Mouse (Mus musculus): ENCODE data around the gene Map3k3. TPM values are rescaled to one million over a fixed set of nuclear protein-coding genes. Genes with fewer than 3 reads are reported as not detected.

Map3k3 gene
- total and polyA plus RNA-seq, 3 experiments, result 28.8 to 34.1 (median 32.3) TPM

GRCm38 (mm10) chr11:106063756-106064155 lies 20.7 kb upstream of the Map3k3 start:
- TF ChIP-seq CHD2 (IDR thresholded peaks at IDR 0.05; ENCODE audit: low read length) (no peak), MEF2A (IDR thresholded peaks at IDR 0.05; ENCODE audit: borderline replicate concordance, low read depth, low read length) (no peak), TCF12 (IDR thresholded peaks at IDR 0.05; ENCODE audit: low read depth, low read length) (no peak), MAX (IDR thresholded peaks at IDR 0.05; ENCODE audit: low read length) (no peak), BHLHE40 (IDR thresholded peaks at IDR 0.05; ENCODE audit: low read depth, low read length) (no peak), USF2 (conservative IDR thresholded peaks at IDR 0.05; ENCODE audit: low read depth, low read length) (no peak), SMC3 (IDR thresholded peaks at IDR 0.05; ENCODE audit: low read depth, low read length) (no peak)
- H3K4me2 ChIP-seq (ENCODE audit: insufficient read depth, low read depth, poor library complexity, severe bottlenecking), result no peak overlapping the region
- dilution Hi-C loops (cut with MboI; ENCODE audit: extremely low pct_ligation_motif_present, extremely low pct_unique_long_range_greater_than_20kb, low sequenced_read_pairs) (loop anchor here (25.0 kb wide), 1 partner anchor 126 kb away; no protein-coding TSS in a partner anchor), in situ Hi-C loops (cut with MboI; ENCODE audit: low pct_ligation_motif_present, low pct_unique_long_range_greater_than_20kb, low sequenced_read_pairs) (no loop called here)
- no peaks in the 10 kb centered on the region for H3K9me3 ChIP-seq (replicated peaks; ENCODE audit: low read length)
- no peaks in the 10 kb centered on the region for H3K79me2 ChIP-seq (replicated peaks; ENCODE audit: control insufficient read depth, extremely low read depth, insufficient read depth, poor library complexity, severe bottlenecking)
- H3K4me3 ChIP-seq (replicated peaks in 1 of 3; ENCODE audit: low read depth in 2 of 3, low read length in 2 of 3, poor library complexity in 1 of 3), result no peak overlapping the region
- H3K9ac ChIP-seq (ENCODE audit: insufficient read depth, low read depth), result no peak overlapping the region
- no peaks in the 10 kb centered on the region for H3K27me3 ChIP-seq (replicated peaks)
- no peak for DNase-seq (ENCODE audit: extremely low read depth)
- peaks cover 7 to 21% of the 10 kb centered on the region in 2 experiments for H3K4me1 ChIP-seq (ENCODE audit: control insufficient read depth in 1 of 2, insufficient read depth in 2 of 2)
- peaks cover 5 to 35% of the 10 kb centered on the region in 2 experiments for H3K36me3 ChIP-seq (replicated peaks in 1 of 2; ENCODE audit: control insufficient read depth in 1 of 2, insufficient read depth in 1 of 2, low read length in 1 of 2)
- no peak overlapping the region for H3K27ac ChIP-seq (ENCODE audit: insufficient read depth, low read depth)

DNA sequence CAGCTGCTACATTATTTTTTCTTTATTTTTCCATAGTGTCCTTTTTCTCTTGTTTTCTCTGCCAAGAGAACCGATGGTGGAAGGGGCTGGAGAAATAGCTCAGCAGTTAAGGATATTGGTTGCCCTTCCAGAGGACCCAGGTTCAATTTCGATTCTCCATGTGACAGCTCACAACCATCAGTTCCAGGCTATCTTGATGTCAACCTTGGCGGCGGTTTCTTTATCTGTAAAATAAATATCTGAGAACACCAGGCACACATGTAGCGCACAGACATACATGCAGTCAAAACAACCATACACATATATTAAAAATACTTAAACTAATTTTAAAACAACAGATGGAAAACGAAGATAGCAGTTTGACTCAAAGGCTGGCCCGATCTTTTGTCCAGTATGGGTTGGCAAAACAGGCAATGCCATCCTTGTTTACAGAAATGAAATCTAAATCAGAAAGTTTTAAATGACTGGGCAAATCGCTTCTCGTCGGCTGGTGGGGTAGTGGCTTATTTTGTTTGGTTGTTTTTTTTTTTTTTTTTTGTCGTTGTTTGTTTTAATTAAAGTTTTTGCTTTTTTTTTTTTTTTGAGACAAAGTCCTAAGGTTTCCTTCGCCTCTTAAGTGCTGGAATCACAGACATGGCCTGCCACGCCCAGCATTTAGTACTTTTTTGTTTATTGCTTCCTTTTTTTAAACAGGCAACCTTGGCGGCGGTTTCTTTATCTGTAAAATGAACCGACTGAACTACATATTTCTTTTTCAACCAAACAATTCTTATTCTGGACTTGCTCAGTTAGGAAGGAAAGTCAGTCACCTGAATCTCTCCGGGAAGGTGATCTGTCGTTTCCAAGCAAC lies 19.1 kb upstream of the Map3k3 start:
- peak overlapping the region; percentile 37 to 89 (median 86) for H3K4me3 ChIP-seq (replicated peaks in 1 of 3; ENCODE audit: low read depth in 2 of 3, low read length in 2 of 3, poor library complexity in 1 of 3)
- H3K4me1 ChIP-seq (ENCODE audit: control insufficient read depth in 1 of 2, insufficient read depth in 2 of 2), result peaks cover 7 to 21% of the 10 kb centered on the region in 2 experiments
- no peak overlapping the region for H3K27ac ChIP-seq (ENCODE audit: insufficient read depth, low read depth)
- peak overlapping the region; percentile 72 for H3K4me2 ChIP-seq (ENCODE audit: insufficient read depth, low read depth, poor library complexity, severe bottlenecking)
- dilution Hi-C loops (cut with MboI; ENCODE audit: extremely low pct_ligation_motif_present, extremely low pct_unique_long_range_greater_than_20kb, low sequenced_read_pairs), result loop anchor here (25.0 kb wide), 1 partner anchor 128 kb away; no protein-coding TSS in a partner anchor
- DNase-seq (ENCODE audit: extremely low read depth), result no peak
- H3K79me2 ChIP-seq (replicated peaks; ENCODE audit: control insufficient read depth, extremely low read depth, insufficient read depth, poor library complexity, severe bottlenecking), result no peaks in the 10 kb centered on the region
- no peaks in the 10 kb centered on the region for H3K9me3 ChIP-seq (replicated peaks; ENCODE audit: low read length)
- H3K27me3 ChIP-seq (replicated peaks), result no peaks in the 10 kb centered on the region
- peak overlapping the region; percentile 17; the same call in 1 of the 2 replicates for H3K9ac ChIP-seq (ENCODE audit: insufficient read depth, low read depth)
- peaks cover 2 to 30% of the 10 kb centered on the region in 2 experiments for H3K36me3 ChIP-seq (replicated peaks in 1 of 2; ENCODE audit: control insufficient read depth in 1 of 2, insufficient read depth in 1 of 2, low read length in 1 of 2)
- in situ Hi-C loops (cut with MboI; ENCODE audit: low pct_ligation_motif_present, low pct_unique_long_range_greater_than_20kb, low sequenced_read_pairs), result no loop called here
- TF ChIP-seq MAZ (IDR thresholded peaks at IDR 0.05; ENCODE audit: low read depth, low read length), result no peak
- no peak for TF ChIP-seq PAX5 (IDR thresholded peaks at IDR 0.05; ENCODE audit: low read length)
- no peak for TF ChIP-seq NRF1 (IDR thresholded peaks at IDR 0.05; ENCODE audit: low read depth, low read length)
- TF ChIP-seq SMC3 (IDR thresholded peaks at IDR 0.05; ENCODE audit: low read depth, low read length), result no peak
- TF ChIP-seq MYC (IDR thresholded peaks at IDR 0.05; ENCODE audit: low read depth, low read length), result no peak
- no peak for TF ChIP-seq HCFC1 (IDR thresholded peaks at IDR 0.05; ENCODE audit: low read depth, low read length)
- peak; percentile 69; the same call in 1 of the 2 replicates for TF ChIP-seq ZNF384 (IDR thresholded peaks at IDR 0.05; ENCODE audit: low read depth, low read length)
- no peak for TF ChIP-seq NELFE (IDR thresholded peaks at IDR 0.05; ENCODE audit: low read depth, low read length)
- TF ChIP-seq POLR2A (IDR thresholded peaks at IDR 0.05; ENCODE audit: low read depth, low read length), result no peak
- TF ChIP-seq CHD1 (IDR thresholded peaks at IDR 0.05; ENCODE audit: low read depth, low read length), result no peak
- no peak for TF ChIP-seq TBP (conservative IDR thresholded peaks at IDR 0.05; ENCODE audit: low read depth, low read length)
- no peak for TF ChIP-seq POLR2AphosphoS2 (IDR thresholded peaks at IDR 0.05; ENCODE audit: low read depth, low read length)
- TF ChIP-seq ZKSCAN1 (IDR thresholded peaks at IDR 0.05; ENCODE audit: borderline replicate concordance, low read depth, low read length), result no peak
- no peak for TF ChIP-seq CHD2 (IDR thresholded peaks at IDR 0.05; ENCODE audit: low read length)
- TF ChIP-seq RAD21 (IDR thresholded peaks at IDR 0.05; ENCODE audit: low read depth, low read length), result no peak
- TF ChIP-seq TCF12 (IDR thresholded peaks at IDR 0.05; ENCODE audit: low read depth, low read length), result no peak
- TF ChIP-seq UBTF (IDR thresholded peaks at IDR 0.05; ENCODE audit: low read depth, low read length), result no peak
- peak; percentile 82 for TF ChIP-seq JUND (conservative IDR thresholded peaks at IDR 0.05; ENCODE audit: low read depth, low read length)
- TF ChIP-seq E2F4 (IDR thresholded peaks at IDR 0.05; ENCODE audit: insufficient replicate concordance, low read depth, low read length), result no peak
- no peak for TF ChIP-seq KAT2A (IDR thresholded peaks at IDR 0.05; ENCODE audit: insufficient replicate concordance, low read length)
- TF ChIP-seq ZMIZ1 (IDR thresholded peaks at IDR 0.05; ENCODE audit: low read depth, low read length), result no peak
- no peak for TF ChIP-seq ETS1 (conservative IDR thresholded peaks at IDR 0.05; ENCODE audit: low read depth, low read length)
- TF ChIP-seq JUN (IDR thresholded peaks at IDR 0.05; ENCODE audit: insufficient read depth, low read depth, low read length), result no peak
- TF ChIP-seq MXI1 (IDR thresholded peaks at IDR 0.05; ENCODE audit: low read depth, low read length), result no peak
- no peak for TF ChIP-seq MAX (IDR thresholded peaks at IDR 0.05; ENCODE audit: low read length)
- no peak for TF ChIP-seq USF1 (IDR thresholded peaks at IDR 0.05; ENCODE audit: low read depth, low read length)
- TF ChIP-seq ELF1 (IDR thresholded peaks at IDR 0.05; ENCODE audit: low read depth, low read length), result no peak
- TF ChIP-seq EP300 (IDR thresholded peaks at IDR 0.05; ENCODE audit: low read length), result peak; percentile 42; the same call in 1 of the 2 replicates
